Mouse (Mus musculus): Measurements from ENCODE around the gene Arhgap33.
A peak's percentile ranks its signal among the peaks of the same experiment; 100 is the strongest.
"Not testable (repeated sequence)": the region's sequence is repeated elsewhere in the genome, so short reads cannot be mapped to it uniquely, and the experiment has no call there.

Gene Arhgap33

DNA sequence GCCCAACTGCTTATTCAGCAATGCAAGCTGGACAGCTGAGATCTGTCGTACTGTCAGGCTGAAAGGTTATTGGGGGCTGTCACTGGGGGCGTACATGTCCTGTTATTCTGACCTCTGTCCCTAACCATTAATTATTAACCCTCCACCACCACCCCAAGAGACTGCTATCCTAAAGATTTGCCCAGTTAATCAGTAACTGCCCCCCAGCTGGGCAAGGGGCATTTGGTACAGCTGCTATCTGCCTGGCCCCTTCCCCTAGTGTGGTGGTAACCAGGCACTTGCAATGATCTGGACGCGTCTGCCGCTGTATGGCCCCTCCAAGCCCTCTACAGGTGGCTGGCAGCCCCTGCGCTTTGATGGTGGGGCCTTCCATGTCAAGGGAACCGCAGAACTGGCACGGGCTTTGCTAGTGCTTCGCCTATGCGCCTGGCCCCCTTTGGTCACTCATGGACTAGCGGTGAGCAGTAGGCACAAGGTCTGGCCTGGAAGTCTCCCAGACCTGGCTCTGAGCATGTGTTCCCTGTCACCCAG is 41.4 kb downstream of the Arhgap33 start, which contains the start of gene Prodh2:
Prodh2 (plus strand) TSS at position 222 of the 531 bp plus-strand sequence.
- DNase-seq (ENCODE audit: low spot score) = no peak

DNA sequence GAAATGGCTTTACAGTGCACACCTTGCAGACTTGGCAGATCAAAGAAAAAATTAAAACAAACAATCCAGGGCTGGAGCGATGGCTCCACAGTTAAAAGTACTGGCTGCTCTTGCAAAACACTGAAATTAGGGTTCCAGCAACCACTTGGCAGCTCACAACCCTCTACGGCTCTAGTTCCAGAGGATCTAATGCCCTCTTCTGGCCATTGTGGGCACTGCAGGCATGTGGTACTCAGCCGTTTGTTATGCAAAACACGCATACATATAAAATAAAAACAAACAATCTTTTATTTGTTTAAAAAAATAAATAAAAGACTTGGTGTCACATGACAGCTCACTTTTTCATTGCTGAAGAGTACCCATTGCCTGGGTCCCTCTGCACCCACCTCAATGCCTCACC is 42.1 kb downstream of the Arhgap33 start:
- peak; percentile 57 for DNase-seq (ENCODE audit: low spot score)

DNA sequence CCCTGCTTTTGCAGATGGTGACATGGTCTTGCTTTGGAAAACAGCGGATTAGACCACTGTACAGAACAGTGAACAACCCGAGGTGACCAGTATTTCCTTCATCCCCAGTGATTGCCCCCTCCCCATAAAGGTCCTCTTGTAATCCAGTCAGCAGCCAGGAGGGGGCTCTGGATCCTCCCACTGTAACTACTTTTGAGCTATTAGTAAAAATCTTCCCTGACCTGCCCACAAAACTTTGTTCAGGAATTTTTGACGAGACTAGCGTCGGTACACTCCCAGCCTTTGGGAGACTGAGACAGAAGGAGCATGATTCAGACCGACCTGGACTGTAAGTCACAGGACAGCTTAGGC is 43.9 kb downstream of the Arhgap33 start:
- DNase-seq (ENCODE audit: low spot score) = no peak

DNA sequence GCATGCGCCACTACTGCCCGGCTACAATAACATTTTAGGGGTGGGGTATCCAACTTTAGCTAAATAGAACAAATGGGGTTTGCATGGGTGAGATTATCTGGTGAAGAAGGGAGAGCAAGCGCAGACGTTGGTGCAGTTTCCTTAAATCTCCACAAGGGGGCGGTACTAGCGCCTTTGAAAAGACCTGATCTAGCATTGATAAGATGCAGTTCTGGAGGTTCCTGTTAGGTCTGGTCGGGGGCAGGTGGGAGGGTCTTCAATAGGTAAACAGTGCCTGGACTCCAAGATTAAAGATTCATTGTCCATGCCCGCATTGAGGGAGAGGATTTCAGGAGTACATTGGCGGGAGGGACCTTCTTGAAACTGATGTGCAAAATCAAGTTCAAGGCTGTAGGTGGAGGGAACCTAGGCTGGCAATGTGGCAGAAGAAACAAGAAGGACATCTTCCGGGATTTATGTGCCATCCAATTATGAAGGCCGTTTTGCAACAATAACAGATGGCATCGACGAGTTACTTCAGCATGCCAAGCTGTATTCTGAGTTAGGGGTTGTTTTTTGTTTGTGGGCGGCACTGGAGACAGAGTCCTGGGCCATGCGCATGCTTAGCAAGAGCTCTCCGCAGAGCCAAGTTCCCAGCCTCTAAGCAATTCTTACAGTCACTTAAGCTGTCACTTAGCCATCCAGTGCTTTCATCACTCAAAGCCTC is 44.5 kb downstream of the Arhgap33 start:
- no peak for DNase-seq (ENCODE audit: low spot score)

DNA sequence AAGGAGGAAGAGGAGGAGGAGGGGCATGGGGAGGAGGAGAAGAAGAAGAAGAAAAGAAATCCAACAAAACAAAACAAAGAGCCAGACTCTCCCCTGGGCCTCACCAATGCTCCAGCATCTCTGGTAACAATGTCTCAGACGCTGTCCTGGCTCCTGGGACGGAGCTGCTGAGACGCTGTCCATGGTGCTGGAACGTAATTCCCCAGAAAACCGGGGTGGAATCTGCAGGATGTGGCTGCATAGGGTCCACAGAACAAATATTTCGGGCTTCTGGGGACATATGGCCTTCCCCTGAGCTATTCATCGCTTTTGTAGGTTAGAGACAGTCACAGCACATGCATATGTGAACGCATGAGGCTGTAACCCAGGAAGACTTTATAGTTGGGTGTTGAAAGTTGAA is 50.6 kb downstream of the Arhgap33 start:
- DNase-seq (ENCODE audit: low spot score) = no peak

DNA sequence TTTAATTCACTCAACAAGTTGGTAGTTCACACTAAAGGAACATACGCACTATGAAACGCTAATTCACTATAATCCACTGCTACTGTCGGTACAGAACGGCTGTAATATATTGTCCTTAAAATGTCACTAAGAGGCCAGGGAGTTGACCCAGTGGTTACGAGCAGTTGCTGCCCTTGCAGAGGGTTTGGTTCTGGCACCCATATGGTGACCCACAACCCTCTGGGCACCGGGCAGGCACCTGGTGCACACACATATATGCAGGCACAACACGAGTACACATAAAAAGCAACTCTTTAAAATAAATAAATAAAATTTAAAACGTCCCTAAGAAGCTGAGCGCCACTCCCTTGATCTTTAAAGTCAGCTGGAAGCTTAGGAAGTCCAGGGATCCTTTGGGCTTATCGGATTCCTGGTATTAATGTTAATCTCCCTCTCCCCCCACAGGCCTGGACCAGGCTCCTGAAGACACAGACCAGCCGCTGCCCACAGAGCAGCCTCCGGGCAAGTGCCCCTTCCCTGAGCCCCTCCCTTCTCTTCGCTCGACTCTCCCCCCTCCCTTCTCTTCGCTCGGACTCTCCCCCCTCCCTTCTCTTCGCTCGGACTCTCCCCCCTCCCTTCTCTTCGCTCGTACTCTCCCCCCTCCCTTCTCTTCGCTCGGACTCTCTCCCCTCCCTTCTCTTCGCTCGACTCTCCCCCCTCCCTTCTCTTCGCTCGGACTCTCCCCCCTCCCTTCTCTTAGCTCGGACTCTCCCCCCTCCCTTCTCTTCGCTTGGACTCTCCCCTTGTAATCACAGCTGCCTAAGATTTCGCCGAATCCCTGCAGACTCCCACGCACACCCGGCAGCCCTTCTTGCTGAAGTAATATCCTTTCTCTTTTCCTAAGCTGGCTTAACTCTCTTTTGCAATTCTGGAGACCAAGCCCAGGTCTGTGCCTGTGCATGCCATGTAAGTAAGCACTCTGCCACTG is 57.2 kb downstream of the Arhgap33 start:
- no peak for DNase-seq (ENCODE audit: low spot score)

DNA sequence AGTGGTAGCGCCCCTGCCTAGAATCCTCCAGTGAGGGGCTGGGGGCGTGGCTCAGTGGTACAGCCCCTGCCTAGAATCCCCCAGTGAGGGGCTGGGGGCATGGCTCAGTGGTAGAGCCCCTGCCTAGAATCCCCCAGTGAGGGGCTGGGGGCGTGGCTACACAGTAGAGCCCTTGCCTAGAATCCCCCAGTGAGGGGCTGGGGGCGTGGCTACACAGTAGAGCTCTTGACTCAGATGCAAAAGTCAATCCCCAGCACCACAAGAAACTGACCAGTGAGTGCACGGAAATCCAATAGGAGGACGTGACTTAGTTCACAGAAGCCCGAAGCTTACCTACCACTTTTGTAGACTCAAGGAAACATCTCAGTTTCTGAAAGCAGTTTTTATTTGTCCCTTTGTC is 58.7 kb downstream of the Arhgap33 start:
- DNase-seq (ENCODE audit: low spot score) = not testable (repeated sequence)

DNA sequence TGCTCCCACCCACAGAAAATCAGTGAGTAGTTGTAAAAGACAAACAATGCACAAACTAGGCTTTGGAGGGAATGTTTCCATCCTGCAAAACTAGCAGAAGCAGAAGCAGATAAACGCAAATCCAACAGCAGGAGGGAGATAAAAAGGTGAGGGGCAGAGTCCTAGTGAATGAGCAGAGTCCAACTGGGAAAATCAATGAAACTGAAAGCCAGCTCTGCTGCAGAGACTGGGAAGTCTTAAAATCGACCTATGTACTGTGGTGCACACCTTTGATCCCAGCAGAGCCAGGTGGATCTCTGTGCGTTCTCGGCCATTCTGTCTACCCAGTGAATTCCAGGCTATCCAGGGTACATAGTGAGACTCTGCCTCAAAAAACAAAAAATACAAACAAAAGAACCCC is 59.9 kb downstream of the Arhgap33 start:
- DNase-seq (ENCODE audit: low spot score) = no peak

DNA sequence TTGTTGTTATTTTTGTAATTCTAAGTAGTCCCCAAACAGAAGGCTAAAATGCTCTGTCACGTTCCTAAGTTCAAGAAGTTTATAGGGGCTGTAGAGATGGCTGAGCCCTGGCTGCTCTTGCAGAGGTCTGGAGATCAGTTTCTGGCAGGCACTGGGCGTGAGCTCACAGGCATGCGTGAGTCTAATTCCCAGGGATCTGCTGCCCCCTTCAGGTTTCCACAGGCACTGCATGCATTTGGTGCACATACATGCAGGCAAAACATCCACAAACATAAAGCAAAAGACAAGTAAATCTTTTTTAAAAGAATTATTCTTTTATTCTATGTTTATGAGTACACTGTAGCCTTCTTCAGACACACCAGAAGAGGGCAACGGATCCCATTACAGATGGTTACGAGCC is 62.4 kb downstream of the Arhgap33 start:
- no peak for DNase-seq (ENCODE audit: low spot score)
